Mouse (Mus musculus): Measurements from ENCODE around the gene Ano1. TPM values are rescaled to one million over a fixed set of nuclear protein-coding genes. Genes with fewer than 3 reads are reported as not detected.

Ano1 gene
- total RNA-seq, 1 experiment = 9.1 TPM

- DNase-seq (ENCODE audit: low read depth, low spot score) = no peak
- Histone ChIP-seq H3K27ac (ENCODE audit: insufficient read depth, low read depth, low read length, poor library complexity, severe bottlenecking) (no peak overlapping the region), H3K4me1 (ENCODE audit: control insufficient read depth in 2 of 2, insufficient read depth in 2 of 2, low read length in 2 of 2, poor library complexity in 1 of 2) (no peaks in the 10 kb centered on the region), H3K9me3 (ENCODE audit: control insufficient read depth, insufficient read depth, low read depth, low read length) (no peaks in the 10 kb centered on the region), H3K36me3 (ENCODE audit: control insufficient read depth, insufficient read depth, low read length, poor library complexity, severe bottlenecking) (no peaks in the 10 kb centered on the region), H3K4me3 (ENCODE audit: insufficient read depth in 1 of 2, low read depth in 1 of 2, low read length in 2 of 2, poor library complexity in 1 of 2, severe bottlenecking in 1 of 2) (no peak overlapping the region), H3K9ac (ENCODE audit: insufficient read depth, low read depth, low read length, poor library complexity, severe bottlenecking) (no peak overlapping the region)
- in situ Hi-C loops (cut with MboI; ENCODE audit: low sequenced_read_pairs in 2 of 2, unreplicated experiment in 2 of 2) = no loop called here
- no peak for TF ChIP-seq ZNF384 (IDR thresholded peaks at IDR 0.05; ENCODE audit: low read depth, low read length)
Observed at GRCm38 (mm10) chr7:144667091-144667490, 84.7 kb downstream of the Ano1 start.

GRCm38 (mm10) chr7:144665585-144665984 lies 86.2 kb downstream of the Ano1 start:
- Histone ChIP-seq H3K9ac (ENCODE audit: insufficient read depth, low read depth, low read length, poor library complexity, severe bottlenecking) (no peak overlapping the region), H3K27ac (ENCODE audit: insufficient read depth, low read depth, low read length, poor library complexity, severe bottlenecking) (no peak overlapping the region), H3K4me1 (ENCODE audit: control insufficient read depth in 2 of 2, insufficient read depth in 2 of 2, low read length in 2 of 2, poor library complexity in 1 of 2) (no peaks in the 10 kb centered on the region), H3K9me3 (ENCODE audit: control insufficient read depth, insufficient read depth, low read depth, low read length) (no peaks in the 10 kb centered on the region), H3K36me3 (ENCODE audit: control insufficient read depth, insufficient read depth, low read length, poor library complexity, severe bottlenecking) (no peaks in the 10 kb centered on the region), H3K4me3 (ENCODE audit: insufficient read depth in 1 of 2, low read depth in 1 of 2, low read length in 2 of 2, poor library complexity in 1 of 2, severe bottlenecking in 1 of 2) (no peak overlapping the region)
- DNase-seq (ENCODE audit: low read depth, low spot score) = no peak
- in situ Hi-C loops (cut with MboI; ENCODE audit: low sequenced_read_pairs in 2 of 2, unreplicated experiment in 2 of 2) = no loop called here
- TF ChIP-seq MAFK (IDR thresholded peaks at IDR 0.05; ENCODE audit: insufficient read depth, low read depth, low read length) (no peak), HCFC1 (IDR thresholded peaks at IDR 0.05; ENCODE audit: borderline replicate concordance, insufficient read depth, low read length) (no peak), CHD2 (IDR thresholded peaks at IDR 0.05; ENCODE audit: low read depth, low read length) (no peak), ZC3H11A (IDR thresholded peaks at IDR 0.05; ENCODE audit: borderline replicate concordance, low read depth, low read length) (no peak), ZNF384 (IDR thresholded peaks at IDR 0.05; ENCODE audit: low read depth, low read length) (no peak)

- no peaks in the 10 kb centered on the region for H3K36me3 ChIP-seq (ENCODE audit: control insufficient read depth, insufficient read depth, low read length, poor library complexity, severe bottlenecking)
- in situ Hi-C loops (cut with MboI; ENCODE audit: low sequenced_read_pairs in 2 of 2, unreplicated experiment in 2 of 2) = no loop called here
Observed at GRCm38 (mm10) chr7:144663566-144663965, 88.2 kb downstream of the Ano1 start.

GRCm38 (mm10) chr7:144656261-144656967 lies 95.4 kb downstream of the Ano1 start:
- Histone ChIP-seq H3K4me3 (ENCODE audit: insufficient read depth in 1 of 2, low read depth in 1 of 2, low read length in 2 of 2, poor library complexity in 1 of 2, severe bottlenecking in 1 of 2) (no peak overlapping the region), H3K27ac (ENCODE audit: insufficient read depth, low read depth, low read length, poor library complexity, severe bottlenecking) (no peak overlapping the region), H3K4me1 (ENCODE audit: control insufficient read depth in 2 of 2, insufficient read depth in 2 of 2, low read length in 2 of 2, poor library complexity in 1 of 2) (no peaks in the 10 kb centered on the region), H3K9me3 (ENCODE audit: control insufficient read depth, insufficient read depth, low read depth, low read length) (no peaks in the 10 kb centered on the region), H3K9ac (ENCODE audit: insufficient read depth, low read depth, low read length, poor library complexity, severe bottlenecking) (no peak overlapping the region), H3K36me3 (ENCODE audit: control insufficient read depth, insufficient read depth, low read length, poor library complexity, severe bottlenecking) (no peaks in the 10 kb centered on the region)
- in situ Hi-C loops (cut with MboI; ENCODE audit: low sequenced_read_pairs in 2 of 2, unreplicated experiment in 2 of 2) = no loop called here
- DNase-seq (ENCODE audit: low read depth, low spot score) = no peak
- no peak for TF ChIP-seq CHD2 (IDR thresholded peaks at IDR 0.05; ENCODE audit: low read depth, low read length)
- TF ChIP-seq ZC3H11A (IDR thresholded peaks at IDR 0.05; ENCODE audit: borderline replicate concordance, low read depth, low read length) = 0 out of 2 replicates have a peak, but pooled peaks have one; percentile 4
- TF ChIP-seq HCFC1 (IDR thresholded peaks at IDR 0.05; ENCODE audit: borderline replicate concordance, insufficient read depth, low read length) = no peak
- TF ChIP-seq ZNF384 (IDR thresholded peaks at IDR 0.05; ENCODE audit: low read depth, low read length) = no peak
- TF ChIP-seq MAFK (IDR thresholded peaks at IDR 0.05; ENCODE audit: insufficient read depth, low read depth, low read length) = no peak

More at GRCm38 (mm10) chr7:144663566-144663965, 88.2 kb downstream of the Ano1 start:
- Histone ChIP-seq H3K9ac (ENCODE audit: insufficient read depth, low read depth, low read length, poor library complexity, severe bottlenecking) (no peak overlapping the region), H3K9me3 (ENCODE audit: control insufficient read depth, insufficient read depth, low read depth, low read length) (no peaks in the 10 kb centered on the region), H3K4me1 (ENCODE audit: control insufficient read depth in 2 of 2, insufficient read depth in 2 of 2, low read length in 2 of 2, poor library complexity in 1 of 2) (no peaks in the 10 kb centered on the region), H3K27ac (ENCODE audit: insufficient read depth, low read depth, low read length, poor library complexity, severe bottlenecking) (no peak overlapping the region), H3K4me3 (ENCODE audit: insufficient read depth in 1 of 2, low read depth in 1 of 2, low read length in 2 of 2, poor library complexity in 1 of 2, severe bottlenecking in 1 of 2) (no peak overlapping the region)
- no peak for DNase-seq (ENCODE audit: low read depth, low spot score)
- TF ChIP-seq HCFC1 (IDR thresholded peaks at IDR 0.05; ENCODE audit: borderline replicate concordance, insufficient read depth, low read length) (no peak), MAFK (IDR thresholded peaks at IDR 0.05; ENCODE audit: insufficient read depth, low read depth, low read length) (no peak), ZC3H11A (IDR thresholded peaks at IDR 0.05; ENCODE audit: borderline replicate concordance, low read depth, low read length) (no peak), CHD2 (IDR thresholded peaks at IDR 0.05; ENCODE audit: low read depth, low read length) (no peak), ZNF384 (IDR thresholded peaks at IDR 0.05; ENCODE audit: low read depth, low read length) (no peak)
